Mouse (Mus musculus) cerebellum, adult 11-12 months (tissue): ENCODE measurements around the gene Sugt1.

Experiments used
- DNase-seq: peaks from one replicate; pipeline ENCODE4 v3.0.0; 2022

Sugt1 gene

GRCm38 (mm10) chr14:79677891-79678687 lies 90.6 kb downstream of the Sugt1 start:
- DNase-seq: no peak

- no peak for DNase-seq
These were observed 93.2 kb downstream of the Sugt1 start for GRCm38 (mm10) chr14:79680652-79681051.
